Mouse (Mus musculus) kidney, postnatal 4 days (tissue): ENCODE results near the gene Hdac9.

ENCODE experiments used
- DNase-seq, 2 experiments: peaks; one replicate each; pipeline ENCODE4 v3.0.0; 2021; ENCODE audit warnings: mixed read lengths in 2 of 2

The Hdac9 gene

DNA sequence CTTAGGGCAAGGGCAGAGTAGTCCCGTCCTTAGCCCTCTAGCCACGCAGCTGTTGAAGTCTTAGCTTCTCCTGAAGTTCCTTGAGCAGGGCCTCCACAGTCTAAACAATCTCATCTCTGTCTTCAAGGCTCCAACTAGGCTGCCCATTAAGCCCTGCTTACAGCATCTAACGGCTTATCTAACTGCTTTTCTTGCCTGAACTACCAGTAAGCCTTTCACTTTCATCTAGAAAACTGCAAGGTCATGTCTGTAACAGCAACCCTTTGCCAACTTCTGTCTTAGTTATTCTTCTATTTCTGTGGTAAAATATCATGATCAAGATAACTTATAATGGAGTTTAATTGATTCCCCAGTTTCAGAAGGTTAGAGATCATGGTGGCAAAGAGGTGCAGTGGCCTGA, 704.7 kb downstream of the Hdac9 start:
- no peak for DNase-seq

DNA sequence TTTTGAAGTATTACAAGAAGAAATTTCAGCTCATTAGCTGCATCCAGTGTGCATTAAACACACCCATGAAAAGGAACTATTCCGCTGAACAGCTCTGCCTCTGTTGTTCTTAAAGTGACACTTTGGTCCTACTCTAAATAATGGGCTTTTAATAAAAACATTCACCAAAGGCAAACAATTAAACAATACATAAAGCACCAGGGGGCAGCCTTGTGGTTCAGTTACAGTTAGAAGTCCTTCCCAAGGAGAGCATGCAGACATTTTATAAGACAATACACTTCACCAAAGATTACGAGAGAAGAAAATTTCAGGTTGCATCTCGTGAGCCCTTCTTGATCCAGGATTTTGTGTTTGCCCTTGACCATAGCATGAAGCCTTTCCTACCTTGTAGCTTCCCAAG, 715.4 kb downstream of the Hdac9 start:
- DNase-seq = peak in 1 of 2 experiments; percentile 18

DNA sequence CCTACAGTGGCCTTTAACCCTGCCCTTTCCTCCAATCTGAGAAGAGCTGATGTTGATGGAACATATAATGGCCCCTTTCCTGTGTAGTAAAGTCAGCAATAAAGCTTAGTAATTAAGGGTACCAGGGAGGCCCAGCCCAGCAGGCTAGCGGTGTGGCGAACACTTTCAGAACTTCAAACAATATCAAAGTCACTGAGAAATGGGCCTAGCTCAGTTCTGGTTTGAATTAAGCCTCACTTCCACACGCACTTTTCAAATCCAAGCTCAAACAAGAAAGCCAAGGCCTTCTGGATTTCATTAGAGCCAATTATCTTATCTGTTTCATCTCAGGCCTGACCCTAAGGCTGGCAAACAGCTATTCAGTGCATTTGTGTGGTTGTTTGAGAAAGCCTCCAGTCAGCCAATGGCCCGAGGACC, 716.9 kb downstream of the Hdac9 start:
- no peak for DNase-seq

DNA sequence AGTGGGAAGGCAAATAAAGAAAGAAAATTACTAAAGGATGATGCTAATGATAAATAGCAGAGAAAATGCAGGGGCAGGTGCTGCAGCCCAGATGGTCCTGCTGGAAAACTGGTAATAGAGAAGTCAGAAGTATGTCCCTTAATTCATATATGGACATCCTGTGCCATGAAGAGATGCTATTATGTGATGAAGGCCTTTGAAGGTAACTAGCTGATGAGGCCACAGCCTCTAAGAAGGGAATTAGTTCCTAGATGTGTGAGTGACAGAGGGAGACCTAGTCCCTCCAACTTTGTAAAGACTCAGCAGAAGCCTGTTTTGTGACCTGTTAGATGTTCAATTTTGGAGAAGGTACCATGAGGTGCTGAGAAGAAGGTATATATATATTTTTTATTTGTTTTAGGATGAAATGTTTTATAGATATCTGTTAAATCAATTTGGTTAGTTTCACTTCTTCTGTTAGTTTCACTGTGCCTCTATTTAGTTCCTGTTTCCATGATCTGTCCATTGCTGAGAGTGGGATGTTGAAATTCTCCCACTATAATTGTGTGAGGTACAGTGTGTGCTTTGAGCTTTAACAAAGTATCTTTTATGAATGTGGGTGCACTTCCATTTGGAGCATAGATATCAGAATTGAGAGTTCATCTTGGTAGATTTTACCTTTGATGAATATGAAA, 721.6 kb downstream of the Hdac9 start:
- no peak for DNase-seq

DNA sequence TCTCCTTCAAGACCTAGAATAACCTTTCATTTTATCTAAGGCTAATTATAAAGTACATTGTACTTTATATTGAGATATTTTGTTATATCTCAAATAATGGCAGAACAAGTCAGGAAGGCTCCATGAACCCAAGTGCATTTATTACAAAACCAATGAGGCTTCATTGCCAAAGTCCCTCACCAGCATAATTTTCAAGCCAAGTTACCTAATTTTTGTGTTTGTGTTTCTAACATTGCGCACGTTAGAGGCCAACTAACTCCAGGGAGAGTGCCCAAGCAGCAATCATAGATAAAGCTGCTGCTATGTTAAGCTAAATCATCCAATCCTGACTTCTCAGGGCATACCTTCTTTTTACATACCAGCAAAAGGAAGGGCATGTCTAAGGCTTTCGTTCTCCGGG, 722.8 kb downstream of the Hdac9 start:
- no peak for DNase-seq

DNA sequence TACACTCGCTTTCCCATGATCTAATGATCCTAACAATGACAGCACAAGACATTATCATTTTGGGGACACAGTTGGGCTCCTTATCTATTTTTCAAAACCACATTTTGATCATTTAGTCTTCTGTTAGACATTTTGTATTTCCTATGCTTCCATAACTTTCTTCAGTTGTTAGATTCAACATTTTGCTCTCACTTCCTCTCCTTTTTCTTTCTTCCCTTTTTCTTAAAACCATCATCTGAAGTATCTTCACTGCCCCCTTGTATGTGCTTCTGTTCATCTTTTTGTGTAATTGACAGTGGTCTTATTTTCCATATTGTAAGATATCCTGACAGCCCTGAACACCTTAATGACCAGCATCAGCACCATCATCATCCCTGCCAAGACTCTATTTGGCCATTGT, 725.6 kb downstream of the Hdac9 start:
- DNase-seq = no peak

DNA sequence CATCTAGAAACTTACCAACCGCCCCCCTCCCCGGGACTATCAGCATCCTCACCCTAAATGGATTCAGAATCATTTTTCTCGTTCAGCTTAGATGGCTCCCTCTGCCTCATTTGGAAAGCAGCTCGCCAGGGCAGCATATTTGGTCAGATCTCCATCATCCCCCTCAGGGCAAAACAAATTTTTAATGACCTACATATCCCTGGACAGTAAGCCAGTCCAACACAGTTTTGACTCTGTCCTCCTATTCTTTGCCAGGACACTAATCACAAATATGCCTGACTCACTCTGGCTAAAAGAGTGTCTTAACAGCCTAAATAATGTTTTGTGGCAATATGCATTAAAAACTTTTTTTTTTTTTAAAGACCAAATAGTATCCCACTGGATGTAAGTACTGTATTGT, 738.0 kb downstream of the Hdac9 start:
- no peak for DNase-seq

DNA sequence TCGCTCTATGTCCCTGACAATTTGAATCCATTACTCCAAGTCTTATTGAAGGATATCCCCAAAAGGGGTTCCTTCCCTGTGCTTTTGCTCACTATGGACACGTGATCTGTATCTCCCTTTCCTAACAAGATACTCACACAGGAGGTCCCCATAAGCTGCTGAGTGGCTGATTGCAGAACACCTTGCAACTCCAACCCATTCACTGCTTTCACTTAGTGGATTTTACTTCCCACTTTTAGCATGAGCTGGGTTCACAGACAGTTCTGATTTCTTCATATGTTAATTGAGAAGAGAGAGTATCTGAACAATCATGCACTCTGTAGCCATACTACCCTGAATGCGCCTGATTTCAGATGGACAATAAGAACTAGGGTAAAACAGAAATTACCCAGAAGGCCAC, 740.1 kb downstream of the Hdac9 start:
- DNase-seq = no peak

DNA sequence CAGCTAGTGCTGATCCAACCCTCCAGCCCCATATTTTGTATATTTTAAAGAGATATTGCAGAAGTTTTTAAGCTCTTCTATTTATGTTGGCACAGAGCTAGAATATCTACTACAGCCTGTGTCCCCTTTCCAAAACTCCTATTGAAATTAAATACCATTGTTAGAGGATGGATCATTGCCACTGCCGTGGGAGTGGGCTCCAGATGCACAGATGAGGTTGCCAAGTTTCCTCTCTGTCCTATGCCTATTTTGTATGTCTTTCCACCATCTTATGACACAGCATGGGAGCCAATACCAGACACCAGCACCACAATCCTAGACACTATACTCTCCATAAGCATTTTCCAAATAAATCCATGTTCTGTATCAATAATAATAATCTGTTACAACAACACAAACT, 743.9 kb downstream of the Hdac9 start:
- DNase-seq = no peak

DNA sequence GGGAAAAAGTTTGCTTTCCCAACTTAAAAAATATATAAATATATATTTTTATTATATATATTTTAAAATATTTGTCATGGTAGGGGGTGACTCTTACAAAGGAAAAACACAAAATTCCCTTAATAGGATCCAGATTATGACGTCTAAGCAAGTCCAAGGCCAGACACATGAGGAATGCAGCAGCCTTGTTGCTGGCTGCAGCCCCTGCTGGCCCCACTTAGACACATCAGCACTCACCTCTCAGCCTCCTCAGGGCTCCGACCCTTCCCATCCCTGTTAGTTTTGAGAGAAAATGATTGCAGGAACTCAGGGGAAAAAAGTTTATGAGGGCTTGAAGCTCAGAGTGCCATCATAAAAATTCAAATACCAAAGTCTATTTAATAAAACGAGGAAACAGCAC, 746.3 kb downstream of the Hdac9 start:
- DNase-seq = no peak

DNA sequence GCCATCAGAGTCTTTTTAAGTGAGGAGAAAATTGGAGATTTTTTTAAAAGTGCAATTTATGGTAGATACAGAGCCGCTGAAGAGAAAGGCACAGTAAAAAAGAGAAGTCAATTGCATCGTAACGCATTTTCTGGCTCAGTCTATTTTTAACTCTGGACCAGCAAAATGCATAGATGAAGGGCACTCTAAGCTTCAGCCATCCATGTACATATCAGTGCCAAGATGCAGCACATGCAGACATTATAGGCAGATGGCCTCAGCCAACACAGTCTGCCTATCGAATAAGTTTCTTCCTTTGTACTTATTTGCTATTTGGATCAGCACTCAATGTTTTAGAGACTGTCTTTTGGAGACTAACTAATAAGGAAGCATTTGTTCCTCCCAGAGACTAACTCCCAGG, 751.2 kb downstream of the Hdac9 start:
- DNase-seq = no peak

DNA sequence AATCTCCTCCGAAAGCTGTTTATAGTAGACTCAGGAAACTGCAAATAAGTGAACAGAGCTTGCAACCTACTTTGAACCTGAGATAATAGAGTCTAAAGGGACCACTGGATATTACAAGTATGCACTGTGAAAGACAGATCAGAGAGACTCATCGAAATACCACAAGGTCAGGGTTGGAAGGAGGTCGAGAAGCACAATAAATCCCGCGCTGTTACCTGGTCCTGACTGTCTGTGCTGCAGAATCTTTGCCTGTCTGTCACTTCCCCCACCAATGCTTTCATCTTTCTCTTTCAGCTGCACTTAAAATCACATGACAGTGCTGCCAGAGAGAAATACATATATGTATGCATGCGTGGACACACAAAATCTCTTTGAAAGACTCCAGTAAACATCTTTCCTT, 760.6 kb downstream of the Hdac9 start:
- no peak for DNase-seq

DNA sequence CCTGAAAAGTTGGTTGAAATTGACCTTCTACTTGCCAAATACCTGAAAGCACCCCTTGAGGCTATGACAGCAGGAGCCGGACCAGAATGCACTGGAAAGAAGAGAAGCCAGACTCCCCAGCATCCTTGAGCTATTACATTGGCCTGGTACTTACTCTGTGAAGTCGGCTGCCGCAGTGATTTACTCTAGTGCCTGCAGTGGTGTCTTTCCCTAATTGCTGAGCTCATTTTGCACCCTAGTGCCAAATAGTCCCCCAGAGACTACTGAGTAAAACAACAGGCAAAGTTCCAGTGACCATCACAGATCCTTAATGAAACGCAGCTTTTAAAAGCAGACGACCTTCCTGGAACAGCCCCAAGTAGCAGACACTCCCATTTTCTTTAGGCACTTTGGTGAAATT, 761.2 kb downstream of the Hdac9 start:
- DNase-seq = peak; percentile 7 to 24

DNA sequence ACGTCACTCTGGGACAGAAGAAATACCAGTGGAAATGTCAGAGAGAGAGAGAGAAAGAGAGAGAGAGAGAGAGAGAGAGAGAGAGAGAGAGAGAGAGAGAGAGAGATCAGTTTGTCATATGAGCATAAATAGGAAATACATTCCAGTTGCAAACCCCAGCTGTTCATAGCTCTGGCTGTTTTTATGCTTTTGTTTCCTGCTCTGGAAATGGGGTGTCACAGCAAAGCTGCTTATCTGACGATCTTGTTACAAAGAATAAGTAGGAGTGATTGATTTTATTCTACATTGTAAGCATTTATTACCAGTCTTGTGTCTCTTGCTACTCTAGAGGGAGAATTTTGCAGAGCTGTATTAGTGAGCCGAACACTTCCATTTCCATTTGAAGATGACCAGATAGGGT, 762.1 kb downstream of the Hdac9 start:
- no peak for DNase-seq

DNA sequence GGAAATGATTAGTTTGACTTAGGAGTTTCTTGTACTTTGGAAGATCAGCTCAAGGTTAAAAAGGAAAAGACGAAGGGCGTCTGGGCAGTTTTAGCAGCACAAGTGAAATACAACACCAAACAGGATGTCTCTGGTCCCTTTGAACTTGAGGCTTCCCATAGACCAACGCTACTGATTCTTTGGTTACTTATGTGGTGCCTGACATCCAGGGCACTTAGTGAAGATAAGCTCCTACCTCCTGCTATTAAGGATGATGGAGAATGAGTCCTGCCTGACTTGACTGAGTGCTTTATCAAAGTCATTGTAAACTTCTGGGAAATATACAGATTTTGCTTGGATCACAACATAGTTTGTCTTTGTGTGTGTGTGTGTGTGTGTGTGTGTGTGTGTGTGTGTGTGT, 765.6 kb downstream of the Hdac9 start:
- DNase-seq = no peak

DNA sequence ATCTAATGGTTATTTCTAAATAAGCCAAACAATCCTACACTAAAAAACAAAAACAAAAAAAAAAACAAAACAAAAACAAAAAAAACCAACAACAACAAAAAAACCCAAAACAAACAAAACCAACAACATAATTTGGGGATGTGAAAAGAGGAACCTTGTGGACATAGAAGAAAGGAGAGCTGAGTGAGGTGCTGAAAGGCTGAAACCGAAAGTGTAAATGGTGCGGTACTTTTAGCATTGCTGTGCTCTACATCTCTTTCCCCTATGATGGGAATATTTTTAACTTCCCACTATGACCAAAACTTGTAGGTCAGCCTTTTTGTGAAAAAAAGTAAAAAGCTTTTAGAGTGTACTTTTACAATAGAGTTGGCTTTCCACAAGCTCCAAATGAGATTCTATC, 774.2 kb downstream of the Hdac9 start:
- DNase-seq = no peak

DNA sequence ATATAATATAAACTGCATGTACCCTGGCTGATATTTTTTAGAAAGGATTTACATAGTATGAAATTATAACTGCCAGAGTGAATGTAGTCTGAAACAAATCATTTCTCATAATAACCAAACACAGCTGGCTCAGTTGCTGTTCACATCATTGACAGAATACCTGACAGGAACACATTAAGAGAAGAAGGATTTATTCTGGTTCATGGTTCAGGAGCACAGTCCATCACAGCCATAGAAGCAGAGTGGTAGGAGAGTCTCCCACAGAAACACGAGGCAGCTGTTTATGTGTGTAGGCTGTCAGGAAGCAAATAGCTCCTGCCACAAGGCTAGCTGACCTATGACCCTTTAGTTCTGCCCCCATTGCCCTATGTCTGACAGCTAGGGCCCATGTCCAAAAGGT, 803.6 kb downstream of the Hdac9 start:
- DNase-seq = peak; percentile 4 to 6

DNA sequence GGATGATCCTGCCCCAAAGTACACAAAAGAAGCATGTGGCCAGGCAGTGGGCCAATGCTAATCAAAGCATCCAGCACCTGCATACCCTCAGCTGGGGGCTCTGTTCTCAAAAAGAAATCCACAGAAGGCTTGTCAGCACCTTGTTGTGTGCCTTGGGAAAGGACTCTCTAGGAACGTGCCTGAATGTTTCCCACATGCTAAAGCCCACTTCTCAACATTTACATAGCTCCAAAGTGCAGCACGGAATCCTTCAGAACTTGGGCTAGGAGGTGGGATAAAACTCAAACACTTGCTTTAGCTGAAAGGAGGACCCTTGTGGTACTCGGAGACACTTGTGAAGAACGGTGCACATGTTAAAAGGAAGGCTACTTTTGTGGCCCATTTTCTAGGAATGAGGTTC, 823.9 kb downstream of the Hdac9 start:
- no peak for DNase-seq

DNA sequence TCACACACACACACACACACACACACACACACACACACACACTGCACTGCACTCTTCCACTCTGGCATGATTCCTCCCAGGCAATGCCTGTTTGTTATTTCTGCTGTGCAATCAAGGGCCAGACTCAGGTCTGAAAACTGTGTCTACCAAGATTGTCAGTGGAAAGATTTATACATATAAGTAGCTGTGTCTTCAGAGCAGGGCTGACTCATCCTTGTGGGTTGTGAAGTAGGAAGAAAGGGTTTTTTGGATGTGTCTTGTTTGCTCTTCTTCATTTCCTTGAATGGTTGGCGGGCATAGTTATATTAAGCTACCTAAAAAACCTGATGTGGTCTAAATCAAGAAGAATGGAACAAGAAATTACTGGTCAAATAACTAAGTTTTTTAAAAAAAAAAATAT, 825.0 kb downstream of the Hdac9 start:
- DNase-seq = no peak

DNA sequence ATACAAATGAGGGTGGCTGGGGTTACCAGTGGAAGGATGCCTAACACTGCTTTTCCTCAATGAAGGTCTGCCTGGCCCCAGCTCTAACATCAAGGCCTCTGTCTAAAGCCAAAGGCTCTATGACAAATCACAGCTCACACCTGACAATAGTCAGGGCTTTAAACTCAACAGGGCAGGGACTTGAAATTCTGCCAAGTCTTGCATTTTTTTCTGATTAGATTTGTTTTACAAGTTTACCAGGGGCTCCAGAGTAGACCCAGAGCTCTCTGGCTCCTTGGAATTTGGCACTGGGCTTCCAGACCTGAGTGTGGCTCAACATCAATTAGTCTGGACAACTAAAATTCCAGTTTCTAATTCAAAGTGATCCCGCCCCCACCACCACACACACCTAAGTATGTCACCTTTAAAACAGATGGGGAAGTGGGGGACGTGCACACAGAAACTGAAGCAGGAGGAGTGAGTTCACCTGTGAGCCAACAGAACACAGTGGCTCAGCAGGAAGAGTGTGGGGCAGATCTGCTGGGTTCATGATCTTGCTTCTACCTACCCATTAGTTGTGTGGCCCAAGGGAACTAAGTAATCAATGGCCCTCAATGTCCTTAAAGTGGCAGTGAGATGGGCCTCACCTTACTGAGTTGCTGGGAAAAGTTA, 829.5 kb downstream of the Hdac9 start:
- no peak for DNase-seq

DNA sequence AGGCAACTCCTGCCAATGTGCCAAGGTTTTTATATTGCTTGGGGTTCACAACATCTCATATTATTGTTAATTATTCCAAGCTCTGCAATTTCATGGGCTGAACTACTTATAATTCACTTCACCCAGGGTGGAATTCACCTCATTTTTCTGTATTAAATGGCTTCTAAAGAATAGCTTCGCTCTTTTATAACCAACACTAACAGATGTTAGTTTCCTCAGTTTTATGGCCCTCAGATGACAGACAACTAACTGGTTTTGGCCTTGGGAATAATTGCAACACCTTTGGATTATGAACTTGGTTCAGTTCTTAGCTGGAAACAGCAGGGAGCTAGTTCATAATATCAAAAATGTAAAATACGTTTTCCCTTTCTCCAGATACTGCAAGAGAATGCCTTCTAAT, 839.9 kb downstream of the Hdac9 start:
- DNase-seq = no peak

DNA sequence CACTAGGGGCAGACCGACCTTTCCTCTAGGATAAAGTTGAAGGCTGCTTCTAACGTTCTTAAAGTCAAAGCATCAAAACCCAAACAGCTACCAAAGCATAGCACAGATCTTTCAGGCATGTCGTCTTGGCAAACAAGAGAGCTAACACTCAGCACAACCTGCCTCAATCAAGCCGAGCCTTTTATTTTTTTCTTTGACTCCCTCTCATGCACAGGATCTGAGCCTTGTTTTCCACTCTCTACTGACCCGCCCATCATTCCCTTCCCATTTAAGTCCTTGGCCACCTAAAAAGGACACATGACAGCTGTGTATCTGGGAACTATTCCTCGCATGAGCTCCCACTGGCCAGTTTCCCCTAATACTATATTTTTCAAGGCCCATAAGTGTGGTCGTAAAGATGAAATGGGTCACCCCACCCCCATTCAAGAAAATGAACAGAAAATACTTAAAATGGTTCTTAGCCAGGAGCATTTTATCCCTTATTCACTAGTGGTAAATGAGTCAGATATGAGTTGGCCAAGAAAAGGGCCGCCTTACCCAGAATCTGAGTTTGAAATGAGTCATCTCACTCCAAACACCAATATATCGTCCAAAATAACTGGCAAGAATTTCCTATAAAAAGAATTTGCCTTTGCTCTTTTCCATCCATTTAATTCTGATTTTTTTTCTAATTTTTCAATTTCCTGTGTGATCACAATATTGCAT, 840.9 kb downstream of the Hdac9 start:
- DNase-seq = no peak

DNA sequence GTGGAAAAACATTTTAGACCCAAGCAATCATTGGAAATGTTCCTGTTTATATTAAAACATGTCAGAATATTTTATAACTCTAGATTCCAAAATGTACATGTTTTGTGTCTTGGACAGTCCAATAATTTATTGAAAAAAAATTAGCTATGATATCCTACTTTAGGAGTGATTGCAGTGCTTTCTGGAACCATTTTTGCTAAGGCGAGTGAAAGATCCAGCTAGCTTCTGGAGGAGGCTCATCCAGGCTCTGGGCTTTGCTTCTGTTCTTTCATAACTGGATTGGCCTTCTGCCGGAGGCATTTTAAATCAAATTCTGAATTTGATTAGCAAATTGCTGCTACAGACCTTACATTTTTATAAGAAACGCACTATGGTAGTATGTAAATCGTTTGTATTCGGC, 864.4 kb downstream of the Hdac9 start:
- no peak for DNase-seq

DNA sequence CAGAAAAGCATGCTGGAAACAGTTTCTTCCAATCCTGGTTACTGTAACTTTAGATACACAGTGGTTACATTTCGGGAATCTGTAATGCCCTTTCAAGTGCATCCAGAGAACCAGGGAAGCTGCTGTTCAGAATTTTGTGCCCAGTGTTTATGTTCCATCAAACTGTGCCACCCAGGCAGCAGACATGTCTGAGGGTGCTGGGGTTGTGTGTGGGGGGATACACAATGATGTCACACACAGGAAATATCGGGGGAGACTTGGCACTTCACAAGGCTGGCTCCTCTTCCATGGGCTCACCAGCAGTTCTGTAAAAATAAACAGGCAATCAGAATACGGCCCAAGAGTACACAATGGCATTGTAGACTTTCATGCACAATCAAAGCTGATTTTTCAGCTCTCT, 864.9 kb downstream of the Hdac9 start:
- DNase-seq = no peak
